Mouse (Mus musculus): ENCODE measurements around the gene 4933402J07Rik. TPM values are rescaled to one million over a fixed set of nuclear protein-coding genes. Genes with fewer than 3 reads are reported as not detected.

Gene 4933402J07Rik
- not detected for polyA plus RNA-seq (2014; fragmentation: Illumina TruSeq; extraction: RNeasy Lipid Tissue Mini Kit (QIAGEN cat#74804); ENCODE audit: low read depth, low replicate concordance)

DNA sequence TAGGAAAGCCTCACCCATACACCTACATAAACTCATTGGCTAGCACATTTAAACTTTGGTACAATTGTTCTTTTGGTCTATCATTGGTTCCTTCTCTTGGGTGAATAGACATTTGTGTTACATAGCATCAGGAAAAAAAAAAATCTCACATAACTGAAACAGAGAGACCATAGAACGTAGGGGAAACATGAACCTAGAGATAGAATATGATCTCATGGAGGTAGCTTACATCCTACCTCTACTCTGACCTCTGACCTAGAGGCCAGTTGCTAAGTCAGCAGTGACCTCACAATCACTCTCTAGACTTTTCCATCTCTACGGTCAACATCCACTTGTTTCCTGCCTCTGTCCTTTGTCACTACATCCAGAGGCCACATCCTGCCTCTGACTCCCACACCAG, at the start of gene 4933402J07Rik:
Gene 4933402J07Rik, plus strand, starts transcription at position 301 of the 400 bp plus-strand sequence.

Other genes starting within 250 kb of the 4933402J07Rik start
- not detected for gene Cbln1, start 91.2 kb upstream of the 4933402J07Rik start, polyA plus RNA-seq (2014; fragmentation: Illumina TruSeq; extraction: RNeasy Lipid Tissue Mini Kit (QIAGEN cat#74804); ENCODE audit: low read depth, low replicate concordance)